Mouse (Mus musculus): ENCODE measurements around the gene Mocs3.
A peak's percentile ranks its signal among the peaks of the same experiment; 100 is the strongest.

The Mocs3 gene

GRCm38 (mm10) chr2:168242841-168243240 lies 12.4 kb downstream of the Mocs3 start:
- DNase-seq (ENCODE audit: low spot score in 2 of 2), result no peak

GRCm38 (mm10) chr2:168243278-168243677 lies 12.9 kb downstream of the Mocs3 start:
- no peak for DNase-seq (ENCODE audit: low spot score in 2 of 2)

DNA sequence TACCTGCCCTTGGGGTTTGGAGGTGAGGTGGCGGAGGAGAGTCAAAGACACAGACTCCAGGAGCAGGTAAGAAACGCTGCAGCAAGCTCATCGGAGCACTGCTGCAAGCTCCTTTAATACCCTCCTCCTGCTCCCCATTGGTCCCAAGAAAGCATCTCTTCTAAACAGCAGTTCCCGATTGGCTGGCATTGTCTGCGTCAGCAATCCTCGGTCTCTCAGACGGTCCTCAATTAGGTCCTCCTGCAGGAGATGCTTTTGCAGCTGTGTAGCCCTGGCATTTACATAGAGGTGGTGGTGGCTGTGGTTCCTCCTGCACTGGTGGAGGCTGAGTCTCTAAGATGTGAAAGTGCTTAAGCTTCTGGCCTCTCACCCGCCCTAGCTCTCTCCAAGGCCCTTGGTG lies 15.1 kb downstream of the Mocs3 start:
- no peak for DNase-seq (ENCODE audit: low spot score in 2 of 2)

GRCm38 (mm10) chr2:168248167-168248855 lies 17.9 kb downstream of the Mocs3 start:
- no peak for DNase-seq (ENCODE audit: low spot score in 2 of 2)

- DNase-seq (ENCODE audit: low spot score in 2 of 2), result no peak
Observed at GRCm38 (mm10) chr2:168248856-168249245, 18.4 kb downstream of the Mocs3 start.

GRCm38 (mm10) chr2:168250270-168250669 lies 19.8 kb downstream of the Mocs3 start:
- DNase-seq (ENCODE audit: low spot score in 2 of 2), result peak; percentile 69 to 75

- DNase-seq (ENCODE audit: low spot score in 2 of 2), result peak in 1 of 2 experiments; percentile 24
Observed at GRCm38 (mm10) chr2:168252639-168253292, 22.3 kb downstream of the Mocs3 start.

GRCm38 (mm10) chr2:168253822-168254221 lies 23.4 kb downstream of the Mocs3 start:
- DNase-seq (ENCODE audit: low spot score in 2 of 2), result no peak

DNA sequence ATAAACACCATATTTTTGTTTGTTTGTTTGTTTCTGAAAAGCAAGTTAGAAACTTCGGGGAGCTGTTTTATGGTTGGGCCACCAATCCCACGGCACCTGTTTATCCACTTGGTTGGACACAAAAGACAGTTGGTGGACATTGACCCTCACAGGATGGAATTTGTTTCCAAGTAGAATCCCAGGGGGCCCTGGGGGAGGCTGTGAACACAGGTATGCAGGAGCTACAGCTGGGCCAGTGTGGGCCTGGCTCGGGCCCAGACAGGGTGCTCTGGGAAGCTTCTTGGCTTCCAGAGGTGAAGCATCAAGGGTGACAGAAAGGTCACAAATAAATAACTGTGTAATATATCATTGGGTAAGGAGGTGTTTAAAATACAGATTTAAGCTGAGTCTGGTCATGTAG lies 26.1 kb downstream of the Mocs3 start:
- no peak for DNase-seq (ENCODE audit: low spot score in 2 of 2)

- peak; percentile 56 to 64 for DNase-seq (ENCODE audit: low spot score in 2 of 2)
Observed at GRCm38 (mm10) chr2:168257188-168257587, 26.8 kb downstream of the Mocs3 start.

DNA sequence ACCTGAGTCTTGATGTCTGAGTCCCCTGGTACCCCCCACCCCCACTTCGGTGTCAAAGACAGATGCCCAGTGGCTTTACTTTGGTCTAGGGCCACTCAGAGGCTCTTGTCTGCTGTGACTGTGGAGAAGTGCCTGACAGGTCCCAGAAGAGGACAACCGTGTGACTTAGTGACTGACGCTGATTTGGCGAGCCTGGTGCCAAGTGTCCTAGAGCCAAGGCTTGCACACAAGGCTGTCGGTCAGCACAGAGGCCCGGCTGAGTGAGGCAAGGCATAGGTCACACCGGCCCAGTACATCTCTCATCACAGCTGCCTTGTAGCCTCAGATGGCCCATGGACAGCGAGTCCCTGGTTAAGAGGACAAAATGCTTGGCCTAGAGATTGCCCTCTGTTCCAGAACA lies 28.6 kb downstream of the Mocs3 start:
- DNase-seq (ENCODE audit: low spot score in 2 of 2), result no peak

DNA sequence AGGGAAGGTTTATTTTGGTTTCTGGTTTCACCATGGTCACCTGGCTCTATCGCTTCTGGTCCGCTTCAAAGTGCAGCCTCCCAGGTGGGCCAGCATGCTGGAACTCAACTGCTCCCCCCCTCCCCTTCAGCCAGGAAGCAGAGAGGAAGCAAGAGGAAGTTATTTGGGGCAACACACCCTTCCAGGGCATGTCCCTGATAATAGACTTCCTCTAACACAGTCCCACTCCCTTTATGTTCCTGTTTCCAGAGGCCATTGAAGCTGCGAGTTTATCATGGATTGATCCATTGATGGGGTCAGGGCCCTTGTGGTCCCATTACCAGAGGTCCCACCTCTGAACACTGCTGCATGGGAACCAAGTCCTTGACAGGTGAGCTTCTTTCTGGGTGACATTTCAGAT lies 29.7 kb downstream of the Mocs3 start:
- no peak for DNase-seq (ENCODE audit: low spot score in 2 of 2)

DNA sequence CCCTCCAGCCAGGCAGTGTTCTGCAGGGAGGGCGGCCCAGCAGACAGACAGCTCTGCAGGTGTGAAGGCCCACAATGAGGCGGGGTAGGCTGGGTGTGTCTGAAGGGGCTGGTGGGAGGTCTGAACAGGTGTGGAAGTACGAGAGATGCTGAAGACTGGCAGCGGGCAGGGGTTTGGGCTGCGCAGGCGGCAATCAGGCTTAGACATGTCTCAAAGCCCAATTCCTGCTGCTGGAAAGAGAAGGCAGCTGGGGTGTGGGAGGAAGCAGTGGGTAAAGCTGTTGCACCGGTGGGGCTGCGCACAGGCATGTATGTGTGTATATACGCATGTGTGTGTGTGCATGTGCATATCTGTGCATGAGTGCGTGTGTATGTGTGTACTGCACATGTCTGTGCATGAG lies 30.5 kb downstream of the Mocs3 start:
- DNase-seq (ENCODE audit: low spot score in 2 of 2), result no peak

GRCm38 (mm10) chr2:168268033-168268432 lies 37.6 kb downstream of the Mocs3 start:
- no peak for DNase-seq (ENCODE audit: low spot score in 2 of 2)

DNA sequence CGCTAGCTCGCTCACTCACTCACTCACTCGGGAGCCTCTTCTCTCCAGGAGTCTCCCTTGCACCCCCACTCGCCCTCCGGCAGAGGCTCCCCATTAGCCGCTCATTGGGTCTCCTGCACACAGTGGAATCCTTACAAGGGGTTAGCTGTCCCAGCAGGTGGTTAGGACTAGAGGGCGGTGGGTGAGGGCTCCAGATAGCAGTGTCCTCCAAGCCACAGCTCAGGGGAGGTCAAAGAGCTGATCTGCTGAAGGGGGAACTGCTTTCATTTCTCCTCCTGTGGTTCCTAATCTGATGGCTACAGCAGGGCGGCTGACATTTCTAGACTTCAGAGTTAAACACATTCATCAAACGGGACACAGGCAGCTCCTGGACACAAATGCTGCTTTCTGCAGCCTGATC lies 43.0 kb downstream of the Mocs3 start:
- no peak for DNase-seq (ENCODE audit: low spot score in 2 of 2)

- peak; percentile 32 to 36 for DNase-seq (ENCODE audit: low spot score in 2 of 2)
Observed at GRCm38 (mm10) chr2:168274374-168274935, 44.0 kb downstream of the Mocs3 start.

- no peak for DNase-seq (ENCODE audit: low spot score in 2 of 2)
Observed at GRCm38 (mm10) chr2:168280729-168281581, 50.5 kb downstream of the Mocs3 start.

GRCm38 (mm10) chr2:168281582-168281981 lies 51.2 kb downstream of the Mocs3 start, which contains the start of gene Kcng1:
Kcng1 (minus strand) TSS chr2:168281736.
- no peak for DNase-seq (ENCODE audit: low spot score in 2 of 2)
